Mouse (Mus musculus) adrenal gland, adult (tissue): ENCODE measurements around the gene Cabp5.
"Not testable (repeated sequence)": the region's sequence is repeated elsewhere in the genome, so short reads cannot be mapped to it uniquely, and the experiment has no call there.

ENCODE experiments used
- DNase-seq, 2 experiments: peaks; one replicate each; pipeline ENCODE4 v3.0.0; 2022 to 2023; ENCODE audit warnings: low spot score in 1 of 2; ENCODE audit not compliant: inconsistent age in 2 of 2

Cabp5 gene

DNA sequence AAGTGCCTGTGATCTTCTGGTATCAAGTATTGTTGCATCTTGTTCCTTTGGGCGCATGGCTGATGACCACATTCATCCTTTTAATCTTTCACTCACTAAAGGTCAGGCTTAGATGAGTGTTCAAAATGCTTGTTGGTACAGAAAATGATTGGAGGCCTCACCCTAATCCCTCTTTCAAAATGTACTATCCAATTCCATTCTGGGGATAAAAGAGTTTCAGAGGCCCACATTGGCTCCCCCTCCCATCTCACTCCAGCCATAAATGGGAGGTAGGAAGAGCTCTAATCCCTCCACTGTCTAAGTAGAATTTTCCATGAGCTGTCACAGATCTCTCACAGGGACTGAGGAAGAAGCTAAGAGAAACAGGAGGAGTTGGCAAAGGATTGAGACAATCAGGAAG, at the start of gene Cabp5:
Cabp5 (plus strand) TSS at position 301 of the 400 bp plus-strand sequence.
- DNase-seq = no peak

DNA sequence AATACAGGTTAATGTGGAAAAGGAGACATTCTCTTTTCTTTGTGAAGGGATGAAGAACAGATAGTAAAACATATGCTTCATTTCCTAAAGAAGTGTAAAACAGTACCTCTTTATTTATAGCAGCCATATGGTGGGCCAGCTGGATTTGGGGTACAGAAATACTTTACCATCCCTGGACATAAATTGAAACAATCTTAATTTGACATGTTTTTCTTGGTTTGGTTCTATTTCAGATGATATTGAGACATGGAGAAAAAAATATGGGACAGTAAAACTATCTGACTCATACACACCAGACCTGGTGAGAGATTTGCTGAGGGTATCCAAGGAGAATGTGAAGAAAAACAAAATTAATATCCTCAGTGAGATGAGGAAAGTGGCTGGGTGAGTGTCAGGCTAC, 42.0 kb upstream of the Cabp5 start:
- DNase-seq = no peak

DNA sequence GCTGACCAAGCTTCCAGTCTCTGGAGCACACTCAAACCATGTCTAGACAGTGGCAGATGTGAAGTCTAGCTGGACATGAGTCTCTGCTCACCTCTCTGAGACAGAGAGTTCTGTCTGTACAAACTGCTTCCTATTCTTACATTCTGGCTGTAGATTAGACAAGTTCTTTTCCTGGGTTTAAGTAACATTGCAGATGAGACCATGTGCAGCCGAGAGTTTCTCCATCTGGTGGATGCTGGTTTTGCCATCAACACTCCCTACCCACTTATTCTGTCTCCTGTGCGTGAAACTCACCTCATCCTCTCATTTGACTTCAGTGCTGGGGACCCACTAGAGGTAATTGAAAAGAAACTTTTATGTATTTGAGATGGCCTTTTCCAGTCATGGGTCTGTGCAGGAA, 17.3 kb upstream of the Cabp5 start:
- no peak for DNase-seq

DNA sequence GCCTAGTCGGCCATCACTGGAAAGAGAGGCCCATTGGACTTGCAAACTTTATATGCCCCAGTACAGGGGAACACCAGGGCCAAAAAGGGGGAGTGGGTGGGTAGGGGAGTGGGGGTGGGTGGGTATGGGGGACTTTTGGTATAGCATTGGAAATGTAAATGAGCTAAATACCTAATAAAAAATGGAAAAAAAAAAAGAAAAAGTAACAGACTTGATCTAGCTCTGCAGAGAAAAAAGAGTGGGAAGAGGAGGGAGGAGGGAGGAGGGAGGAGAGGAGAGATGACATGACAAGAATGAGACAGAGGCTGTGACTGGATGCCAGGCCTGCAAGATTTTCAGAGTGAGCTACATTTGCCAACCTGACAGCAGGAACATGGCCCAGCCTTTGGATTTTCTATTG, 52.6 kb downstream of the Cabp5 start, which contains the start of gene Bsph1:
Bsph1 (plus strand) TSS at position 301 of the 400 bp plus-strand sequence.
- not testable (repeated sequence) for DNase-seq
